Mouse (Mus musculus) MEL (cell line): Measurements from ENCODE around the gene Prr15. TPM values are rescaled to one million over a fixed set of nuclear protein-coding genes. Genes with fewer than 3 reads are reported as not detected.

Experiments used
- DNase-seq: peaks from one replicate; pipeline ENCODE4 v3.0.0; 2011; ENCODE audit warnings: low read depth, low spot score
- H3K27ac ChIP-seq: 2 replicates; pipeline ENCODE4 v1.5.1; 2012; ENCODE audit warnings: low read depth, mild to moderate bottlenecking, control low read depth, low read length, moderate library complexity; ENCODE audit not compliant: control insufficient read depth
- H3K27me3 ChIP-seq, 2 experiments: fragments of 150-350 bp in 1 of 2; sonication (generic) in 1 of 2; 2 replicates each; pipeline ENCODE4 v1.6.1; 2012; ENCODE audit warnings: low read length in 2 of 2, mild to moderate bottlenecking in 2 of 2, improper control_type of control experiment in 1 of 2, moderate library complexity in 1 of 2; ENCODE audit not compliant: insufficient read depth in 2 of 2, control insufficient read depth in 1 of 2
- H3K36me3 ChIP-seq, 2 experiments: 2 replicates each; pipeline ENCODE4 v1.6.1; 2012 to 2014; ENCODE audit warnings: low read length in 2 of 2, improper control_type of control experiment in 1 of 2, inconsistent platforms in 1 of 2, mild to moderate bottlenecking in 1 of 2; ENCODE audit not compliant: insufficient read depth in 2 of 2, control insufficient read depth in 1 of 2
- H3K4me1 ChIP-seq, 2 experiments: fragments of 150-350 bp in 1 of 2; sonication (generic) in 1 of 2; 2 replicates each; pipeline ENCODE4 v1.6.1; 2012; ENCODE audit warnings: low read length in 2 of 2, improper control_type of control experiment in 1 of 2, mild to moderate bottlenecking in 1 of 2; ENCODE audit not compliant: insufficient read depth in 2 of 2, control insufficient read depth in 1 of 2
- H3K4me3 ChIP-seq, 2 experiments: fragments of 150-350 bp in 1 of 2; sonication (generic) in 1 of 2; 2 replicates each; pipeline ENCODE4 v1.5.1; 2012; ENCODE audit warnings: low read depth in 2 of 2, low read length in 2 of 2, mild to moderate bottlenecking in 2 of 2, moderate library complexity in 2 of 2, control low read depth in 1 of 2, improper control_type of control experiment in 1 of 2; ENCODE audit not compliant: control insufficient read depth in 1 of 2, insufficient read depth in 1 of 2
- H3K79me2 ChIP-seq: 2 replicates; pipeline ENCODE4 v1.6.1; 2012; ENCODE audit warnings: mild to moderate bottlenecking, low read length, moderate library complexity; ENCODE audit not compliant: control insufficient read depth, poor library complexity, insufficient read depth
- H3K9ac ChIP-seq: 2 replicates; pipeline ENCODE4 v1.6.1; 2012; ENCODE audit warnings: low read depth, mild to moderate bottlenecking, control low read depth, low read length, moderate library complexity; ENCODE audit not compliant: control insufficient read depth, poor library complexity, severe bottlenecking
- H3K9me3 ChIP-seq: fragments of 150-350 bp; sonication (generic); replicated peaks from 2 replicates; pipeline ENCODE4 v1.6.1; 2012; ENCODE audit warnings: mild to moderate bottlenecking, low read length, improper control_type of control experiment, moderate library complexity; ENCODE audit not compliant: insufficient read depth
- CHD2 ChIP-seq: IDR thresholded peaks from 2 replicates; pipeline ENCODE4 v1.6.1; 2011; ENCODE audit warnings: low read length, improper control_type of control experiment
- E2F4 ChIP-seq: IDR thresholded peaks from 2 replicates; pipeline ENCODE4 v1.6.1; 2011; ENCODE audit warnings: low read depth, low read length, improper control_type of control experiment, borderline replicate concordance
- ELF1 ChIP-seq: IDR thresholded peaks from 2 replicates; pipeline ENCODE4 v1.6.1; 2014; ENCODE audit warnings: low read depth, mild to moderate bottlenecking, inconsistent platforms, low read length, improper control_type of control experiment, moderate library complexity
- ETS1 ChIP-seq: IDR thresholded peaks from 2 replicates; pipeline ENCODE4 v1.6.1; 2012; ENCODE audit warnings: low read depth, mild to moderate bottlenecking, inconsistent platforms, low read length, improper control_type of control experiment, moderate library complexity
- HCFC1 ChIP-seq: IDR thresholded peaks from 2 replicates; pipeline ENCODE4 v1.6.1; 2012; ENCODE audit warnings: low read depth, mild to moderate bottlenecking, inconsistent platforms, low read length, improper control_type of control experiment, moderate library complexity
- MAFK ChIP-seq: IDR thresholded peaks from 2 replicates; pipeline ENCODE4 v1.6.1; 2011; ENCODE audit warnings: low read depth, mild to moderate bottlenecking, low read length, improper control_type of control experiment, borderline replicate concordance
- MAX ChIP-seq: IDR thresholded peaks from 2 replicates; pipeline ENCODE4 v1.6.1; 2011; ENCODE audit warnings: low read length, improper control_type of control experiment
- MXI1 ChIP-seq: IDR thresholded peaks from 2 replicates; pipeline ENCODE4 v1.6.1; 2011; ENCODE audit warnings: mild to moderate bottlenecking, low read depth, low read length, improper control_type of control experiment
- SIN3A ChIP-seq: IDR thresholded peaks from 2 replicates; pipeline ENCODE4 v1.6.1; 2012; ENCODE audit warnings: low read length, improper control_type of control experiment, inconsistent platforms
- TBP ChIP-seq: IDR thresholded peaks from 2 replicates; pipeline ENCODE4 v1.8.0; 2011; ENCODE audit warnings: low read depth, low read length, improper control_type of control experiment
- USF2 ChIP-seq, 2 experiments: IDR thresholded peaks; 2 replicates each; pipeline ENCODE4 v1.6.1; 2011 to 2012; ENCODE audit warnings: improper control_type of control experiment in 2 of 2, low read length in 2 of 2, borderline replicate concordance in 1 of 2, inconsistent platforms in 1 of 2, low read depth in 1 of 2, mild to moderate bottlenecking in 1 of 2; ENCODE audit not compliant: insufficient read depth in 1 of 2
- polyA plus RNA-seq, 2 experiments: library from polyadenylated mRNA; stranded (reverse) in 1 of 2; unstranded in 1 of 2; fragments of >175 nt in 1 of 2; fragments of >200 nt in 1 of 2; gene quantifications; 2 replicates each; pipeline versions ENCODE4 v1.2.1 to v1.2.4; 2012; ENCODE audit warnings: low replicate concordance in 2 of 2, low read depth in 1 of 2; ENCODE audit not compliant: insufficient read length in 2 of 2, insufficient read depth in 1 of 2, missing spikeins in 1 of 2
- total RNA-seq: library from RNA; depleted of rRNA; stranded (reverse); fragments of 300-350 nt; gene quantifications from 2 replicates; pipeline ENCODE4 v1.2.3, GENCODE M21; 2012

The Prr15 gene
- total and polyA plus RNA-seq, 3 experiments: not detected

GRCm38 (mm10) chr6:54289774-54290500 lies 35.7 kb upstream of the Prr15 start:
- Histone ChIP-seq H3K79me2 (no peaks in the 10 kb centered on the region), H3K9me3 (no peaks in the 10 kb centered on the region), H3K27ac (no peak overlapping the region), H3K4me3 (no peak overlapping the region), H3K9ac (no peak overlapping the region), H3K36me3 (no peaks in the 10 kb centered on the region), H3K27me3 (no peaks in the 10 kb centered on the region), H3K4me1 (no peaks in the 10 kb centered on the region)
- DNase-seq: no peak
- no peak for TF ChIP-seq SIN3A
- TF ChIP-seq HCFC1: no peak

GRCm38 (mm10) chr6:54297231-54297630 lies 28.4 kb upstream of the Prr15 start:
- H3K27me3 ChIP-seq: no peaks in the 10 kb centered on the region
- TF ChIP-seq ELF1 (no peak), TBP (no peak), CHD2 (no peak), USF2 (IDR thresholded peaks at IDR 0.05; ENCODE audit: borderline replicate concordance in 1 of 2, insufficient read depth in 1 of 2, low read depth in 1 of 2, low read length in 2 of 2) (no peak), E2F4 (no peak), MXI1 (no peak)
- TF ChIP-seq, all 39 proteins: peak for 0
- Histone ChIP-seq H3K79me2 (no peaks in the 10 kb centered on the region), H3K27ac (no peak overlapping the region), H3K9ac (no peak overlapping the region), H3K36me3 (no peaks in the 10 kb centered on the region), H3K4me1 (no peaks in the 10 kb centered on the region), H3K9me3 (no peaks in the 10 kb centered on the region), H3K4me3 (no peak overlapping the region)
- DNase-seq: no peak

- TF ChIP-seq MAFK (no peak), ELF1 (no peak), ETS1 (no peak), MAX (no peak)
- no peaks in the 10 kb centered on the region for H3K79me2 ChIP-seq
- no peaks in the 10 kb centered on the region for H3K27me3 ChIP-seq
- H3K4me3 ChIP-seq: no peak overlapping the region
- H3K27ac ChIP-seq: no peak overlapping the region
- no peaks in the 10 kb centered on the region for H3K9me3 ChIP-seq
- no peak for DNase-seq
- no peaks in the 10 kb centered on the region for H3K4me1 ChIP-seq
- H3K9ac ChIP-seq: no peak overlapping the region
- no peaks in the 10 kb centered on the region for H3K36me3 ChIP-seq
Observed at GRCm38 (mm10) chr6:54299417-54299816, 26.2 kb upstream of the Prr15 start.
